Mouse (Mus musculus) MEL (cell line): ENCODE measurements around the gene Hrh3. TPM values are rescaled to one million over a fixed set of nuclear protein-coding genes. Genes with fewer than 3 reads are reported as not detected.

Experiments
- DNase-seq: peaks from one replicate; pipeline ENCODE4 v3.0.0; 2011; ENCODE audit warnings: low read depth, low spot score
- H3K27ac ChIP-seq: 2 replicates; pipeline ENCODE4 v1.5.1; 2012; ENCODE audit warnings: low read depth, mild to moderate bottlenecking, control low read depth, low read length, moderate library complexity; ENCODE audit not compliant: control insufficient read depth
- H3K27me3 ChIP-seq, 2 experiments: fragments of 150-350 bp in 1 of 2; sonication (generic) in 1 of 2; 2 replicates each; pipeline ENCODE4 v1.6.1; 2012; ENCODE audit warnings: low read length in 2 of 2, mild to moderate bottlenecking in 2 of 2, improper control_type of control experiment in 1 of 2, moderate library complexity in 1 of 2; ENCODE audit not compliant: insufficient read depth in 2 of 2, control insufficient read depth in 1 of 2
- H3K36me3 ChIP-seq, 2 experiments: 2 replicates each; pipeline ENCODE4 v1.6.1; 2012 to 2014; ENCODE audit warnings: low read length in 2 of 2, improper control_type of control experiment in 1 of 2, inconsistent platforms in 1 of 2, mild to moderate bottlenecking in 1 of 2; ENCODE audit not compliant: insufficient read depth in 2 of 2, control insufficient read depth in 1 of 2
- H3K4me1 ChIP-seq, 2 experiments: fragments of 150-350 bp in 1 of 2; sonication (generic) in 1 of 2; 2 replicates each; pipeline ENCODE4 v1.6.1; 2012; ENCODE audit warnings: low read length in 2 of 2, improper control_type of control experiment in 1 of 2, mild to moderate bottlenecking in 1 of 2; ENCODE audit not compliant: insufficient read depth in 2 of 2, control insufficient read depth in 1 of 2
- H3K4me3 ChIP-seq, 2 experiments: fragments of 150-350 bp in 1 of 2; sonication (generic) in 1 of 2; 2 replicates each; pipeline ENCODE4 v1.5.1; 2012; ENCODE audit warnings: low read depth in 2 of 2, low read length in 2 of 2, mild to moderate bottlenecking in 2 of 2, moderate library complexity in 2 of 2, control low read depth in 1 of 2, improper control_type of control experiment in 1 of 2; ENCODE audit not compliant: control insufficient read depth in 1 of 2, insufficient read depth in 1 of 2
- H3K79me2 ChIP-seq: 2 replicates; pipeline ENCODE4 v1.6.1; 2012; ENCODE audit warnings: mild to moderate bottlenecking, low read length, moderate library complexity; ENCODE audit not compliant: control insufficient read depth, poor library complexity, insufficient read depth
- H3K9ac ChIP-seq: 2 replicates; pipeline ENCODE4 v1.6.1; 2012; ENCODE audit warnings: low read depth, mild to moderate bottlenecking, control low read depth, low read length, moderate library complexity; ENCODE audit not compliant: control insufficient read depth, poor library complexity, severe bottlenecking
- H3K9me3 ChIP-seq: fragments of 150-350 bp; sonication (generic); replicated peaks from 2 replicates; pipeline ENCODE4 v1.6.1; 2012; ENCODE audit warnings: mild to moderate bottlenecking, low read length, improper control_type of control experiment, moderate library complexity; ENCODE audit not compliant: insufficient read depth
- BHLHE40 ChIP-seq: IDR thresholded peaks from 2 replicates; pipeline ENCODE4 v1.6.1; 2012; ENCODE audit warnings: low read depth, mild to moderate bottlenecking, inconsistent platforms, low read length, improper control_type of control experiment, borderline replicate concordance
- CHD2 ChIP-seq: IDR thresholded peaks from 2 replicates; pipeline ENCODE4 v1.6.1; 2011; ENCODE audit warnings: low read length, improper control_type of control experiment
- E2F4 ChIP-seq: IDR thresholded peaks from 2 replicates; pipeline ENCODE4 v1.6.1; 2011; ENCODE audit warnings: low read depth, low read length, improper control_type of control experiment, borderline replicate concordance
- EP300 ChIP-seq, 2 experiments: IDR thresholded peaks; 2 replicates each; pipeline ENCODE4 v1.6.1; 2011; ENCODE audit warnings: improper control_type of control experiment in 2 of 2, low read length in 2 of 2, low read depth in 1 of 2, mild to moderate bottlenecking in 1 of 2
- GABPA ChIP-seq: IDR thresholded peaks from 2 replicates; pipeline ENCODE4 v1.6.1; 2012; ENCODE audit warnings: low read depth, mild to moderate bottlenecking, inconsistent platforms, low read length, improper control_type of control experiment, moderate library complexity
- GATA1 ChIP-seq: IDR thresholded peaks from 2 replicates; pipeline ENCODE4 v1.6.1; 2011; ENCODE audit warnings: low read depth, low read length, improper control_type of control experiment
- MAFK ChIP-seq: IDR thresholded peaks from 2 replicates; pipeline ENCODE4 v1.6.1; 2011; ENCODE audit warnings: low read depth, mild to moderate bottlenecking, low read length, improper control_type of control experiment, borderline replicate concordance
- MAZ ChIP-seq: IDR thresholded peaks from 2 replicates; pipeline ENCODE4 v1.6.1; 2012; ENCODE audit warnings: low read depth, mild to moderate bottlenecking, inconsistent platforms, low read length, improper control_type of control experiment
- MXI1 ChIP-seq: IDR thresholded peaks from 2 replicates; pipeline ENCODE4 v1.6.1; 2011; ENCODE audit warnings: mild to moderate bottlenecking, low read depth, low read length, improper control_type of control experiment
- MYB ChIP-seq: IDR thresholded peaks from 2 replicates; pipeline ENCODE4 v1.6.1; 2011; ENCODE audit warnings: mild to moderate bottlenecking, low read depth, low read length, improper control_type of control experiment
- NELFE ChIP-seq: IDR thresholded peaks from 2 replicates; pipeline ENCODE4 v1.6.1; 2011; ENCODE audit warnings: low read depth, low read length, improper control_type of control experiment
- POLR2AphosphoS2 ChIP-seq: IDR thresholded peaks from 2 replicates; pipeline ENCODE4 v1.6.1; 2011; ENCODE audit warnings: low read length, improper control_type of control experiment
- POLR2AphosphoS5 ChIP-seq: IDR thresholded peaks from 2 replicates; pipeline ENCODE4 v1.6.1; 2012; ENCODE audit warnings: low read depth, borderline replicate concordance, mild to moderate bottlenecking, inconsistent platforms, low read length, moderate library complexity, mixed read lengths
- RAD21 ChIP-seq: IDR thresholded peaks from 2 replicates; pipeline ENCODE4 v1.6.1; 2011; ENCODE audit warnings: mild to moderate bottlenecking, low read depth, low read length, improper control_type of control experiment
- SIN3A ChIP-seq: IDR thresholded peaks from 2 replicates; pipeline ENCODE4 v1.6.1; 2012; ENCODE audit warnings: low read length, improper control_type of control experiment, inconsistent platforms
- TAL1 ChIP-seq: IDR thresholded peaks from 2 replicates; pipeline ENCODE4 v1.6.1; 2012; ENCODE audit warnings: mild to moderate bottlenecking, inconsistent platforms, low read length, moderate library complexity, mixed read lengths
- TCF12 ChIP-seq: IDR thresholded peaks from 2 replicates; pipeline ENCODE4 v1.6.1; 2014; ENCODE audit warnings: low read depth, mild to moderate bottlenecking, inconsistent platforms, low read length, improper control_type of control experiment, moderate library complexity
- UBTF ChIP-seq: IDR thresholded peaks from 2 replicates; pipeline ENCODE4 v1.6.1; 2012; ENCODE audit warnings: low read depth, mild to moderate bottlenecking, inconsistent platforms, low read length, improper control_type of control experiment, moderate library complexity, borderline replicate concordance; ENCODE audit not compliant: insufficient read depth
- USF1 ChIP-seq: IDR thresholded peaks from 2 replicates; pipeline ENCODE4 v1.6.1; 2014; ENCODE audit warnings: low read depth, mild to moderate bottlenecking, inconsistent platforms, low read length, improper control_type of control experiment, moderate library complexity
- USF2 ChIP-seq, 2 experiments: IDR thresholded peaks; 2 replicates each; pipeline ENCODE4 v1.6.1; 2011 to 2012; ENCODE audit warnings: improper control_type of control experiment in 2 of 2, low read length in 2 of 2, borderline replicate concordance in 1 of 2, inconsistent platforms in 1 of 2, low read depth in 1 of 2, mild to moderate bottlenecking in 1 of 2; ENCODE audit not compliant: insufficient read depth in 1 of 2
- ZC3H11A ChIP-seq: IDR thresholded peaks from 2 replicates; pipeline ENCODE4 v1.6.1; 2012; ENCODE audit warnings: low read depth, mild to moderate bottlenecking, inconsistent platforms, low read length, improper control_type of control experiment
- ZKSCAN1 ChIP-seq: IDR thresholded peaks from 2 replicates; pipeline ENCODE4 v1.6.1; 2012; ENCODE audit warnings: low read depth, mild to moderate bottlenecking, inconsistent platforms, low read length, improper control_type of control experiment, moderate library complexity
- ZMIZ1 ChIP-seq: IDR thresholded peaks from 2 replicates; pipeline ENCODE4 v1.6.1; 2012; ENCODE audit warnings: low read depth, mild to moderate bottlenecking, inconsistent platforms, low read length, improper control_type of control experiment, moderate library complexity
- polyA plus RNA-seq, 2 experiments: library from polyadenylated mRNA; stranded (reverse) in 1 of 2; unstranded in 1 of 2; fragments of >175 nt in 1 of 2; fragments of >200 nt in 1 of 2; gene quantifications; 2 replicates each; pipeline versions ENCODE4 v1.2.1 to v1.2.4; 2012; ENCODE audit warnings: low replicate concordance in 2 of 2, low read depth in 1 of 2; ENCODE audit not compliant: insufficient read length in 2 of 2, insufficient read depth in 1 of 2, missing spikeins in 1 of 2
- total RNA-seq: library from RNA; depleted of rRNA; stranded (reverse); fragments of 300-350 nt; gene quantifications from 2 replicates; pipeline ENCODE4 v1.2.3, GENCODE M21; 2012

The Hrh3 gene
- total and polyA plus RNA-seq, 3 experiments = not detected

DNA sequence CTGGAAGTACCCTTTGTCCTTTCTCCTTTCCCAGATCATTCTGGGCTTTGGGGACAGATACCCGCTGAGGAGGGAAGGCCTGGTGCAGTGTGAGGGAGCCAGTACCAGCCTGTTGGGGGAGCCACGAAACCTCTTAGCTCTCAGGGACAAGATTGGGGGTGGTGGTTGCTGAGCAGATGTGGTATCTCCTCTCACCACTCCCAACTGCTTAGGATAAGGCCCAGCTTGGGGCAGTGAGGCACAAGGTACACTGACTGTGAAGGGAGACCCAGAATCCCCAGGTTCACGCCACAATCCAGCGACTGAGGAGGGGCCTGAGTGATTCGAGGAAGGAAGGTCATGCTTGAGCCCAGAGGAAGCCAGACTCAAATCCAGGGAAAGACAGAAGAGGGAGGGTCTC is 6.1 kb downstream of the Hrh3 start (continued):
- 0 out of 2 replicates have a peak, but pooled peaks have one; percentile 14 for TF ChIP-seq MYB

DNA sequence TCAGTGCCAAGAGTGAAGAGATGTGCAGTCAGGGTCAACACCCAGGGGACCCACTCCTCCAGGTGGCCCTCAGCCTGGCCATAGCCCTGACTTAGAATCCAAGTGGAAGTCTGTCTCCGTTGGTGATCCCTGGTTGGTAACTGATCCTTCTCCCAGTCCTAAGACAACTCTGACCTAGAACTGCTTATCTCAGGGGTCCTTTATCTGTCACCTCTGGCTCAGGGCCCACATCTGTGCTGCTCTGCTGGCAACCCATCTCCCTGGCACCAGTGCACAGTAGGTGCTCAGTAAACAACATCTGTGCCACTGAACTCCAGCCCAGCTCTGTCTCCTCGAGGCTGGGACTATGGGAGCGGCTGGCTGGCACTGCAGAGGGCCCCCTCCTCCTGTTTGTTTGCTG is 6.7 kb downstream of the Hrh3 start:
- H3K4me3 ChIP-seq = no peak overlapping the region
- DNase-seq = peak; percentile 28
- H3K27me3 ChIP-seq = no peaks in the 10 kb centered on the region
- no peaks in the 10 kb centered on the region for H3K9me3 ChIP-seq
- no peaks in the 10 kb centered on the region for H3K79me2 ChIP-seq
- no peak overlapping the region for H3K27ac ChIP-seq
- H3K9ac ChIP-seq = no peak overlapping the region
- H3K4me1 ChIP-seq = peaks cover 0 to 27% of the 10 kb centered on the region in 2 experiments; a peak in 3 of 4 replicates
- TF ChIP-seq NELFE (no peak), RAD21 (no peak), ZC3H11A (no peak), BHLHE40 (no peak), GATA1 (peak; percentile 63; the same call in 1 of the 2 replicates), CHD2 (no peak), EP300 (IDR thresholded peaks at IDR 0.05; ENCODE audit: low read depth in 1 of 2, low read length in 2 of 2) (0 out of 4 replicates have a peak, but pooled peaks of 1 of the 2 experiments have one; percentile 12), ZKSCAN1 (peak; percentile 77; the same call in 1 of the 2 replicates)
- TF ChIP-seq, all 39 proteins: peak for 3
- peaks cover 0 to 4% of the 10 kb centered on the region in 2 experiments; a peak in 1 of 4 replicates for H3K36me3 ChIP-seq

DNA sequence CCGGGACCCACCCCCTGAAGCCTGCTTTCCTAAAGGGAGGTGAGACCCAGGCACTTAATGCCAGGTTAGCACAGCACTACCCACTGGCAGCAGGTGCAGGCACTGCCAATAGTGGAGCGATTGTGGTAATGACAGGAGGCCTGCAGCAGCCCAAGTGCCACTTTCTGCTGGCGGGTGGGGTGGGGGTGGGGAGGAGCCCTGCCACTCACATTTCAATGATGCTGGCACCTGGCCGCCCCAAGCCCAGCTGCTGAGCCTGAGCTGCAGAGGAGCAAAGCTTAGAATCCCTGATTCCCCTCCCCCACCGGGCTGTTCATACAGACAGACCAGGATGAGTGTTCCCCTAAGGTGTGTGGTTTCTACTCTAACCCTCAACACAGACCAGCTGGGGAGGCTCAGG is 8.6 kb downstream of the Hrh3 start:
- H3K79me2 ChIP-seq = no peaks in the 10 kb centered on the region
- no peak overlapping the region for H3K9ac ChIP-seq
- no peak overlapping the region for H3K27ac ChIP-seq
- H3K4me3 ChIP-seq = no peak overlapping the region
- TF ChIP-seq MAZ (no peak), ZMIZ1 (no peak), EP300 (IDR thresholded peaks at IDR 0.05; ENCODE audit: low read depth in 1 of 2, low read length in 2 of 2) (no peak), TCF12 (no peak), ZC3H11A (no peak)
- peaks cover 0 to 27% of the 10 kb centered on the region in 2 experiments; a peak in 3 of 4 replicates for H3K4me1 ChIP-seq
- DNase-seq = no peak
- no peaks in the 10 kb centered on the region for H3K27me3 ChIP-seq
- H3K9me3 ChIP-seq = no peaks in the 10 kb centered on the region
- peaks cover 0 to 4% of the 10 kb centered on the region in 2 experiments; a peak in 1 of 4 replicates for H3K36me3 ChIP-seq

DNA sequence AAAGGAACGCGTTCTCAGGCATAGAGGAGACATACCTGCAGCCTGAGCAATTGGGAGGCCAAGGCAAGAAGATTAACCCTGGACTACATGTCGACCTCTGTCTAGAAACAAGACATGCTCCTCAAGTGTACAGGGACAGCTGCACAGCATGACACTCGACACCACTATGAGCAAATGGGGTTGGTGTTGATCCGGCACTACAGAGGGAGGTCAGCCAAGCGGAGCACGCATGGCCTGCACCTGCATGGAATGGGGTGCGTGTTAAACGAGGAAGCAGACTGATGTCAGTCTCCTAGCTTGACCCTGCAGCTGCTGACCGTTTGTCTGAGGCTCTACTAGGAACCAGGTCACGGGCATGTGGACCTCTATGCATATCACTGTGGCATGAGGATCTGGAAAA is 14.0 kb downstream of the Hrh3 start:
- Histone ChIP-seq H3K4me1 (no peaks in the 10 kb centered on the region), H3K9me3 (no peaks in the 10 kb centered on the region), H3K27ac (no peak overlapping the region), H3K79me2 (no peaks in the 10 kb centered on the region), H3K36me3 (no peaks in the 10 kb centered on the region), H3K4me3 (no peak overlapping the region), H3K27me3 (no peaks in the 10 kb centered on the region), H3K9ac (no peak overlapping the region)
- DNase-seq = no peak
- TF ChIP-seq GATA1 (no peak), ZMIZ1 (no peak), USF2 (IDR thresholded peaks at IDR 0.05; ENCODE audit: borderline replicate concordance in 1 of 2, insufficient read depth in 1 of 2, low read depth in 1 of 2, low read length in 2 of 2) (no peak), MYB (no peak), POLR2AphosphoS5 (no peak), GABPA (no peak), ZC3H11A (no peak), POLR2AphosphoS2 (no peak), TAL1 (no peak), CHD2 (no peak), MAFK (no peak), USF1 (no peak), E2F4 (no peak), SIN3A (no peak), MXI1 (no peak), UBTF (no peak)
